Mouse (Mus musculus) thymus, adult 2 months (tissue): Measurements from ENCODE around the gene Iqgap2.

ENCODE experiments used
- CTCF ChIP-seq: fragments of 200-500 bp; IDR thresholded peaks from 2 replicates; pipeline ENCODE4 v1.5.1; 2012; ENCODE audit warnings: mild to moderate bottlenecking, control low read depth, low read length, moderate library complexity, borderline replicate concordance; ENCODE audit not compliant: control insufficient read depth, poor library complexity, insufficient read depth; ENCODE audit errors: extremely low read depth
- POLR2A ChIP-seq: fragments of 200-500 bp; IDR thresholded peaks from 2 replicates; pipeline ENCODE4 v1.6.1; 2012; ENCODE audit warnings: mild to moderate bottlenecking, low read length, control low read depth, moderate library complexity; ENCODE audit not compliant: control insufficient read depth, poor library complexity, insufficient read depth; ENCODE audit errors: extremely low read depth

DNA sequence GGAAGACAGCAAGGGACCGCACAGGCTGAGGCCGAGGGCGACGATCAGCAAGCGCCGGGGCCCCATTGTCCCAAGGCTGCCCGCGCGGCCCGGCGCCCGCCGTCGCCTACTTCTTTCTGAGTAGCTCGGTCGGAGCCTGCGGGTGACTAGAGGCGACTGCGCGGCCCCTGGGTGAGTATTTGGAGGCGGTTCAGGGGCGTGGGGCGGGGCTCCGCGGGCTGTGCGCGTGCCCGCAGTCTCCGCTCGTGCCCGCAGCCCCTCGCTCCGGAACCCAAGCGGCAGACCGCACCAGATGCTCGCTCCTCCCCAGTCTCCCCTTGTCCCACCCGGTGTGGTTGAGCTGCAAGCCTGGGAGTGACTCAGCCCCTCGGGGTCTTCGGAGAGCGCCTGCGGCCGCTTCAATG is 273.4 kb downstream of the Iqgap2 start, which contains the start of gene F2r:
- TF ChIP-seq CTCF (no peak), POLR2A (no peak)
